Mouse (Mus musculus): Measurements from ENCODE around the gene Irf8.

Gene Irf8

DNA sequence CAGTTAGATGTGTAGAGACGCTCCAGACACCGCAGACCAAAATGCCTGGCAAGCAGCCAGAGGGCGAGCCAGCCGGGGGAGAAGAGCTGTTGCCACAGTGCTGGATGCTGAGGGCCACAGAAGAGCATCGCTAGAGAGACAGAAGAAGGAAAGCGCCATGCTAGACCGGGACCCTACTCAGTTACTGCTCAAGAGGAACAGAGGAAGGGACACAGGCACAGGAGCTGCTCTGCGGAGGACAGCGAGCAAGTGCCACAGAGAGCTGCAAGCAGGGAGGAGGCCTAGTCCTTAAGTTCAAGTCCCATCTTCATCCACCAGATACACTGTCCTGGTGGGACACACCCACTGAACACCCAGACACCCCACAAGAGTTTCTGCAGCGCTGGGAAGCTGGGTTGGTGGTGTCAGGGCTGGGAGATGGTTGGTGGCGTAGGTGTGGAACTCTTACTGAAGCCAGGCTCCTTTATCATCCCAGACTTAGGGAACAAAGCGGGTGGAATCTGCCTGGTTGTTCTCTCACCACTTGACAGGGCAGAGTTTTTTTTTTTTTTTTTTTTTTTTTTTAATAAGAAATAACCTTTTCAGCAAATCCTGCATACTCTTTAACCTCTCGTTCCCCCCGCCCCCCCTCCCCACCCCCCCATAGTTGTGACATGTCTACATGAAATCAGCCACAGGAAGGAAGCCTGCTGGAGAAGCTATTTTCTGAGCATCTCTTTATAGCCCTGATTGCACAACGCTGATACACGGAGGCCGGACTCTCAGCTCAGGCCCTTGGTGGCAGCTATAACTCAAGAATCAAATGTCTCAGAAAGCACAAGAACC, 38.8 kb upstream of the Irf8 start:
- TF ChIP-seq NANOG (IDR thresholded peaks at IDR 0.05; ENCODE audit: borderline replicate concordance, low read length) = no peak
- TF ChIP-seq CTCF (conservative IDR thresholded peaks at IDR 0.05; ENCODE audit: low read length) = no peak
- no peak for TF ChIP-seq POU5F1 (IDR thresholded peaks at IDR 0.05; ENCODE audit: borderline replicate concordance, low read length)
- Histone ChIP-seq H3K4me3 (replicated peaks; ENCODE audit: low read length) (no peak overlapping the region), H3K9me3 (ENCODE audit: low read length) (no peaks in the 10 kb centered on the region), H3K36me3 (ENCODE audit: insufficient read depth, low read length) (no peaks in the 10 kb centered on the region), H3K27me3 (ENCODE audit: insufficient read depth, low read length) (peaks cover 28% of the 10 kb centered on the region), H3K4me1 (replicated peaks; ENCODE audit: low read depth, low read length) (peaks cover 20% of the 10 kb centered on the region)

DNA sequence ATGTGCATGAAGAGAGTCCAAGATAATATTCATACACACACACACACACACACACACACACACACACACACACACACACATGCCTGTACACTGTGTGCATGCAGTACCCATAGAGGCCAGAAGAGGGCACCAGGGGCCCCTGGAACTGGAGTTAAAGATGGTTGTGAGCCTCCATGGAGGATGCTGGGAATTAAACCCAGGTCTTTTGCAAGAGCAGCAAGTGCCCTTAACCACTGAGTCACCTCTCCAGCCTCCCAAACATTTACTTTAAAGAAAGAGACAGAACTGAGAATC, 38.2 kb upstream of the Irf8 start:
- peaks cover 20% of the 10 kb centered on the region for H3K4me1 ChIP-seq (replicated peaks; ENCODE audit: low read depth, low read length)
- peaks cover 31% of the 10 kb centered on the region for H3K27me3 ChIP-seq (ENCODE audit: insufficient read depth, low read length)
- peak; percentile 88 for TF ChIP-seq CTCF (conservative IDR thresholded peaks at IDR 0.05; ENCODE audit: low read length)
- no peak for TF ChIP-seq NANOG (IDR thresholded peaks at IDR 0.05; ENCODE audit: borderline replicate concordance, low read length)
- H3K36me3 ChIP-seq (ENCODE audit: insufficient read depth, low read length) = no peaks in the 10 kb centered on the region
- H3K4me3 ChIP-seq (replicated peaks; ENCODE audit: low read length) = no peak overlapping the region
- H3K9me3 ChIP-seq (ENCODE audit: low read length) = no peaks in the 10 kb centered on the region

DNA sequence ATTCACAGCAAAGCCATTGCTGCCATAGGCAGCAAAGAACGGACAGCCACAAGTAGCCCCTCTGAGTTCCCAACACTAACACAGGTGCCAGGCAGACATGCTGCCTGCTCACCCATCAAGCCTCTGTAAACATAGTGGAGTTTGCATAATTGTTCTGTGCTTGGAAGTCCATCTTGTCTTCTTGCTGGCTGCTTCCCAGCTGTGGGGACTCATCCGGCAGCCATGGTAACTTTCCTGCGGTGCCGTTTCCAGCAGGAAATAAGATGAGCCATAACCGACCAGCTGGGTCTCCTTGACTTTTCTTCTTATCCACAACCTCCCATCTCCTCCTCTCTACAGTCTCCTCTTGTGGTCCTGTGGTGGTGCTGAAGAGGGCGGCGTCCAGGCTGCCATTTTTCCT, 37.7 kb upstream of the Irf8 start:
- Histone ChIP-seq H3K4me1 (replicated peaks; ENCODE audit: low read depth, low read length) (peaks cover 20% of the 10 kb centered on the region), H3K9me3 (ENCODE audit: low read length) (no peaks in the 10 kb centered on the region), H3K4me3 (replicated peaks; ENCODE audit: low read length) (no peak overlapping the region), H3K36me3 (ENCODE audit: insufficient read depth, low read length) (no peaks in the 10 kb centered on the region), H3K27me3 (ENCODE audit: insufficient read depth, low read length) (peaks cover 32% of the 10 kb centered on the region)
- TF ChIP-seq POU5F1 (IDR thresholded peaks at IDR 0.05; ENCODE audit: borderline replicate concordance, low read length) (no peak), CTCF (conservative IDR thresholded peaks at IDR 0.05; ENCODE audit: low read length) (no peak), NANOG (IDR thresholded peaks at IDR 0.05; ENCODE audit: borderline replicate concordance, low read length) (no peak)

DNA sequence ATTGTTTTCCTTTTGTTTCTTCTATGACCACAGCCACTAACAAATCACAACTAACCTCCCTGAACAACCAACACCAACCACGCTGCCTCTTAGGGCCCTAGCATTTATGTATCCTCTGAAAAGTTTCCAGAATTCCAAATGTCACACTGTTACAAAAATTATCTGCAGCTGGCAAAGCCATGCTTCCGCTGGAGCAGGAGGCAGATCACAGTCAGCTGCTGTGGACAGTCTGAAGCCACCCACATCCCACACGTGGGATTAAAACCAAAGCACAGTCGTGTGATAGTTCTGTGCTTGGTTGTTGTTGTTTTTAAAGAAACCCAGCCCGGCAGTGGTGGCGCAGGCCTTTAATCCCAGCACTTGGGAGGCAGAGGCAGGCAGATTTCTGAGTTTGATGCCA, 37.1 kb upstream of the Irf8 start:
- Histone ChIP-seq H3K36me3 (ENCODE audit: insufficient read depth, low read length) (no peaks in the 10 kb centered on the region), H3K9me3 (ENCODE audit: low read length) (no peaks in the 10 kb centered on the region), H3K4me1 (replicated peaks; ENCODE audit: low read depth, low read length) (peaks cover 16% of the 10 kb centered on the region), H3K4me3 (replicated peaks; ENCODE audit: low read length) (no peak overlapping the region), H3K27me3 (ENCODE audit: insufficient read depth, low read length) (peaks cover 36% of the 10 kb centered on the region)
- TF ChIP-seq CTCF (conservative IDR thresholded peaks at IDR 0.05; ENCODE audit: low read length) = no peak
- TF ChIP-seq NANOG (IDR thresholded peaks at IDR 0.05; ENCODE audit: borderline replicate concordance, low read length) = no peak
- TF ChIP-seq POU5F1 (IDR thresholded peaks at IDR 0.05; ENCODE audit: borderline replicate concordance, low read length) = no peak

DNA sequence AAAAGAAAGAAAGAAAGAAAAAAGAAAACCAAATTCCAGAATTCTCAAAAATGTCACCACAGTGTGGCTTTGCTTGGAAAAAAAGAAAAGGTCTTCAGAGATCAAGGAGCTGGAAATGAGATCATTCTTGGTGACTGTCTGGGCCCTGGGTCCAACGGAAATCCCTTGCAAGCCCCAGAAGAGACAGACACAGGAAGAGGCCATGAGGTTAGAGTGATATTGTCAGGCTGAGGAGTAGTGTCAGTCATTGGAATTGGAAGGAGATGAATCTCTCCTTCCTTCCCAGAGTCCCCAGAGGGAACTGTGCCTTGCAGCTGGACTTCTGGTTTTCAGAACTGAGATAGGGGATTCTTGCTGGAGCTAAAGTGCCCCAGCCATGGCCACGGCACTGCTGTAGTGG, 36.6 kb upstream of the Irf8 start:
- no peaks in the 10 kb centered on the region for H3K9me3 ChIP-seq (ENCODE audit: low read length)
- H3K36me3 ChIP-seq (ENCODE audit: insufficient read depth, low read length) = no peaks in the 10 kb centered on the region
- H3K4me1 ChIP-seq (replicated peaks; ENCODE audit: low read depth, low read length) = peaks cover 11% of the 10 kb centered on the region
- TF ChIP-seq POU5F1 (IDR thresholded peaks at IDR 0.05; ENCODE audit: borderline replicate concordance, low read length) = no peak
- TF ChIP-seq CTCF (conservative IDR thresholded peaks at IDR 0.05; ENCODE audit: low read length) = no peak
- no peak for TF ChIP-seq NANOG (IDR thresholded peaks at IDR 0.05; ENCODE audit: borderline replicate concordance, low read length)
- peaks cover 39% of the 10 kb centered on the region for H3K27me3 ChIP-seq (ENCODE audit: insufficient read depth, low read length)
- no peak overlapping the region for H3K4me3 ChIP-seq (replicated peaks; ENCODE audit: low read length)

DNA sequence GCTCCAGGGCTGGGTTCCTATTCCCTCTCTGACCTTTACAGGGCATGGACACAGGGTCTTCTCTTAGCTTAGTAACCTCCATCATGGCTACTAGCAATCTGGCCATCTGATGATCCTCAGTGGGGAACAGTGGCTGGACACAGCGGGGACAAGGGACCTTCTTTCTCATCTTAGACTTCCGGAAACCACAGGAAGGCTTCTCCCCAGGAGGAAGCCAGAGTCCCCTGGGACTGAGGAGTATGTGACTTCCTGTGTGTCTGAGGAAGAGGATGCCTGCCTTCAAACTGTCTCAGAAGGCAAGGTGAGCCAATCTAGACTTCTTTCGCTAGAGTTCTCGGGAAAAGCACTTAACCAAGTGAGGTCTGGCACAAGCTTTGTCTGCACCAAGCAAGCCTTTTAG, 36.1 kb upstream of the Irf8 start:
- Histone ChIP-seq H3K27me3 (ENCODE audit: insufficient read depth, low read length) (peaks cover 41% of the 10 kb centered on the region), H3K4me3 (replicated peaks; ENCODE audit: low read length) (no peak overlapping the region), H3K36me3 (ENCODE audit: insufficient read depth, low read length) (no peaks in the 10 kb centered on the region), H3K9me3 (ENCODE audit: low read length) (no peaks in the 10 kb centered on the region), H3K4me1 (replicated peaks; ENCODE audit: low read depth, low read length) (peaks cover 13% of the 10 kb centered on the region)
- TF ChIP-seq POU5F1 (IDR thresholded peaks at IDR 0.05; ENCODE audit: borderline replicate concordance, low read length) = no peak
- no peak for TF ChIP-seq CTCF (conservative IDR thresholded peaks at IDR 0.05; ENCODE audit: low read length)
- no peak for TF ChIP-seq NANOG (IDR thresholded peaks at IDR 0.05; ENCODE audit: borderline replicate concordance, low read length)

DNA sequence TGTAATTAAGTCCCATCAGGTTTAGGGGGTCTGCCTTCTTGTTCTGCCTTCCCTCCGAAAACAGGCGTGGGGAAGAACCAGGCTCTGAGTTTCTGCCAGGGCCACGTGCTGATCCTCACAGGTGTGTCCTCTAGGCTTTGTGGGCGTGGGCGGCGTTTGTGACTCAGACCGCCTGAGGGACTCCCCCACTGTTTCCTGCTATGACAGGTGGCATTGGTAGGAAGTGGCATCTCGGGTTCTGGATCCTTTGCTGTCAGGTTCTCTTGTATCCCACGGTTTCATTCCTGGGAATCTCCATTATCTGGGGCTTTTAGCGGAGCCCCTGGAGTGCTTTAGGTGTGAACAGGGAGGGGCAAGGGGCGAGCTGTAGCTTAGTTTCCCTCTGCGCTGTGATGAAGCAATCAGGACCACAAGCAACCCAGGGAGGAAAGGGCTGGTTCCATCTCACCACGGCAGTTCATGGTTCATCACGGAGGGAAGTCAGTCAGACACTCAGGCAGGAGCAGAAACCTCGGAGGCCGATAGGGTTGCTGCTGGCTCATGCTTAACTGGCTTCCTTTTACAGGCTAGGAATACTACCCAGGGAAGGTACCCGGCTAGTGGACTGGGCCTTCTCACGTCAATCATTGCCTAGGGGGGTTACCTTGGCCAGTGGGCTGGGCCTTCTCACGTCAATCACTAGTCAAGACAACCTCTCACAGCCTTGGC, 34.2 kb upstream of the Irf8 start:
- no peak for TF ChIP-seq POU5F1 (IDR thresholded peaks at IDR 0.05; ENCODE audit: borderline replicate concordance, low read length)
- no peak for TF ChIP-seq NANOG (IDR thresholded peaks at IDR 0.05; ENCODE audit: borderline replicate concordance, low read length)
- TF ChIP-seq CTCF (conservative IDR thresholded peaks at IDR 0.05; ENCODE audit: low read length) = no peak
- peaks cover 48% of the 10 kb centered on the region for H3K27me3 ChIP-seq (ENCODE audit: insufficient read depth, low read length)
- H3K9me3 ChIP-seq (ENCODE audit: low read length) = no peaks in the 10 kb centered on the region
- peak overlapping the region; percentile 26; the same call in 1 of the 2 replicates for H3K4me3 ChIP-seq (replicated peaks; ENCODE audit: low read length)
- peaks cover 23% of the 10 kb centered on the region for H3K4me1 ChIP-seq (replicated peaks; ENCODE audit: low read depth, low read length)
- H3K36me3 ChIP-seq (ENCODE audit: insufficient read depth, low read length) = no peaks in the 10 kb centered on the region

DNA sequence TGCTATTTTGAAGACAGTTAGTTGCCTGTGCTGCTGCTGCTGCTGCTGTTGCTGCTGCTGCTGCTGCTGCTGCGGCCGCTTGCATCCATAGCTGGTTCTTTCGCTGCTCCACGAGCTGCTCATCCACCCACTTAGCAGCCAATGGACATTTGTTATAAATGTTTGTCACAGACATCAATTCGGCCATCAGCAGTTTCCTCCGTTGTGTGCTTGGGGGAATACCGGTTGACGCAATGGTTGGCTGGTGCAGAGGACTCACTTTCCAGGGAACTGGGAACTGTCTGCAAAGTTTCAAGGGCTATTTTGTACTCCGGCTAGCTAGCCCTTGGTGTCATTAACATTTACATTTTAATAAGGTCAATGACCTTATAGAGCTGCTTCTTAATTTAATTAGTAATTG, 32.0 kb upstream of the Irf8 start:
- Histone ChIP-seq H3K27me3 (ENCODE audit: insufficient read depth, low read length) (peaks cover 58% of the 10 kb centered on the region), H3K9me3 (ENCODE audit: low read length) (no peaks in the 10 kb centered on the region), H3K36me3 (ENCODE audit: insufficient read depth, low read length) (no peaks in the 10 kb centered on the region), H3K4me3 (replicated peaks; ENCODE audit: low read length) (no peak overlapping the region), H3K4me1 (replicated peaks; ENCODE audit: low read depth, low read length) (peaks cover 23% of the 10 kb centered on the region)
- TF ChIP-seq POU5F1 (IDR thresholded peaks at IDR 0.05; ENCODE audit: borderline replicate concordance, low read length) (no peak), CTCF (conservative IDR thresholded peaks at IDR 0.05; ENCODE audit: low read length) (no peak), NANOG (IDR thresholded peaks at IDR 0.05; ENCODE audit: borderline replicate concordance, low read length) (no peak)
